Mouse (Mus musculus) liver, adult 2 months (tissue): ENCODE data around the gene Uqcr11.

Experiments used
- CTCF ChIP-seq: fragments of 200-500 bp; IDR thresholded peaks from 2 replicates; pipeline ENCODE4 v1.5.1; 2011; ENCODE audit warnings: low read depth, low read length, control low read depth
- POLR2A ChIP-seq: fragments of 200-500 bp; IDR thresholded peaks from 2 replicates; pipeline ENCODE4 v1.6.1; 2011; ENCODE audit warnings: low read length, control low read depth; ENCODE audit not compliant: insufficient read depth; ENCODE audit errors: extremely low read depth

DNA sequence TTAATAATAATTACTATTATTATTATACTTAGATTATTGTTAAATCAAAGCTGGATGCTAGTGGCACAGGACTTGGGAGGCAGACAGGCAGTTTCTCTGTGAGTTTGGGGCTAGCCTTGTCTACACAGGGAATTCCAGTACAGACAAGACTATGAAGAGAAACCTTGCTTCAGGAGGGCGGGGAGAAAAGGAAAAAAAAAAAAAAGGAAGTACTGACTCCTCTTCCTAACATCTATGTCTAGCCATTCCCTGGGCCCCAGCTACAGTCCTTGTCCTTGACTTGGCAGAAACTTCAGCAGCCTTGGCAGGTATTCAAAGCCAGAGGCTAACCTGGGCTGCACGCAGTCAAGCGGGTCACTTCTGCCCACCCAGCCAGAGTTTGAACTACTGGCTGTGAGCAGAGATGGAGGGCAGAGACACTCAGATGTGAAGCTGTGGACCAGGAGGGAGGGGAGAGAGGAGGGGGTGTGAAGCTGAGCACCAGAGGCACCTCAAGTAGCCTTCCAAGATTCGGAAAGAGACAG is 17.4 kb downstream of the Uqcr11 start:
- no peak for TF ChIP-seq CTCF
- TF ChIP-seq POLR2A = no peak
